Mouse (Mus musculus) CH12.LX (cell line): ENCODE data around the gene B4galt1. TPM values are rescaled to one million over a fixed set of nuclear protein-coding genes. Genes with fewer than 3 reads are reported as not detected.

ENCODE experiments used
- DNase-seq: peaks from one replicate; pipeline ENCODE4 v3.0.0-alpha.2; 2013; ENCODE audit errors: extremely low read depth
- H3K27ac ChIP-seq: 2 replicates; pipeline ENCODE4 v1.5.1; 2012; ENCODE audit warnings: low read depth, mild to moderate bottlenecking, control low read depth, moderate library complexity; ENCODE audit not compliant: insufficient read depth
- H3K27me3 ChIP-seq: replicated peaks from 2 replicates; pipeline ENCODE3; 2012; ENCODE audit warnings: inconsistent platforms
- H3K36me3 ChIP-seq, 2 experiments: replicated peaks in 1 of 2; 2 replicates each; pipeline versions ENCODE3 to v1.6.1; 2012; ENCODE audit warnings: inconsistent platforms in 1 of 2, low read length in 1 of 2, mild to moderate bottlenecking in 1 of 2, mixed read lengths in 1 of 2, moderate library complexity in 1 of 2; ENCODE audit not compliant: control insufficient read depth in 1 of 2, insufficient read depth in 1 of 2
- H3K4me1 ChIP-seq, 2 experiments: 2 replicates each; pipeline ENCODE4 v1.6.1; 2012; ENCODE audit warnings: inconsistent platforms in 1 of 2, moderate library complexity in 1 of 2; ENCODE audit not compliant: insufficient read depth in 2 of 2, control insufficient read depth in 1 of 2
- H3K4me2 ChIP-seq: 2 replicates; pipeline ENCODE4 v1.6.1; 2012; ENCODE audit warnings: low read depth, mild to moderate bottlenecking, control low read depth; ENCODE audit not compliant: poor library complexity, insufficient read depth, severe bottlenecking
- H3K4me3 ChIP-seq, 3 experiments: fragments of 150-350 bp in 1 of 3; sonication (generic) in 1 of 3; replicated peaks in 1 of 3; 2 replicates each; pipeline versions ENCODE3 to v1.5.1; 2011 to 2012; ENCODE audit warnings: low read depth in 2 of 3, low read length in 2 of 3, mild to moderate bottlenecking in 2 of 3, moderate library complexity in 2 of 3, control low read depth in 1 of 3, improper control_type of control experiment in 1 of 3, inconsistent platforms in 1 of 3, mixed read lengths in 1 of 3; ENCODE audit not compliant: poor library complexity in 1 of 3
- H3K79me2 ChIP-seq: replicated peaks from 2 replicates; pipeline ENCODE4 v1.6.1; 2012; ENCODE audit warnings: mild to moderate bottlenecking, moderate library complexity; ENCODE audit not compliant: control insufficient read depth, poor library complexity, insufficient read depth, severe bottlenecking; ENCODE audit errors: extremely low read depth
- H3K9ac ChIP-seq: 2 replicates; pipeline ENCODE4 v1.6.1; 2012; ENCODE audit warnings: low read depth, mild to moderate bottlenecking, control low read depth, moderate library complexity; ENCODE audit not compliant: insufficient read depth
- H3K9me3 ChIP-seq: replicated peaks from 2 replicates; pipeline ENCODE3; 2012; ENCODE audit warnings: low read length, inconsistent platforms, mixed read lengths
- CHD1 ChIP-seq: IDR thresholded peaks from 2 replicates; pipeline ENCODE4 v1.6.1; 2012; ENCODE audit warnings: low read depth, low read length, improper control_type of control experiment, inconsistent platforms
- ELF1 ChIP-seq: IDR thresholded peaks from 2 replicates; pipeline ENCODE4 v1.6.1; 2014; ENCODE audit warnings: low read depth, mild to moderate bottlenecking, inconsistent platforms, low read length, improper control_type of control experiment
- ETS1 ChIP-seq: conservative IDR thresholded peaks from 2 replicates; pipeline ENCODE4 v1.6.1; 2012; ENCODE audit warnings: low read depth, mild to moderate bottlenecking, inconsistent platforms, low read length, improper control_type of control experiment, moderate library complexity
- HCFC1 ChIP-seq: IDR thresholded peaks from 2 replicates; pipeline ENCODE4 v1.6.1; 2012; ENCODE audit warnings: low read depth, mild to moderate bottlenecking, inconsistent platforms, low read length, improper control_type of control experiment
- JUN ChIP-seq: IDR thresholded peaks from 2 replicates; pipeline ENCODE4 v1.6.1; 2011; ENCODE audit warnings: low read depth, mild to moderate bottlenecking, low read length, improper control_type of control experiment, moderate library complexity; ENCODE audit not compliant: insufficient read depth
- JUND ChIP-seq: conservative IDR thresholded peaks from 2 replicates; pipeline ENCODE4 v1.6.1; 2011; ENCODE audit warnings: low read depth, low read length, improper control_type of control experiment
- KAT2A ChIP-seq: IDR thresholded peaks from 2 replicates; pipeline ENCODE4 v1.6.1; 2012; ENCODE audit warnings: low read length, improper control_type of control experiment, inconsistent platforms; ENCODE audit not compliant: insufficient replicate concordance
- MAZ ChIP-seq: IDR thresholded peaks from 2 replicates; pipeline ENCODE4 v1.6.1; 2012; ENCODE audit warnings: low read depth, mild to moderate bottlenecking, inconsistent platforms, low read length, improper control_type of control experiment, moderate library complexity
- MEF2A ChIP-seq: IDR thresholded peaks from 2 replicates; pipeline ENCODE4 v1.6.1; 2014; ENCODE audit warnings: low read depth, mild to moderate bottlenecking, inconsistent platforms, low read length, improper control_type of control experiment, borderline replicate concordance
- MXI1 ChIP-seq: IDR thresholded peaks from 2 replicates; pipeline ENCODE4 v1.6.1; 2011; ENCODE audit warnings: mild to moderate bottlenecking, low read depth, low read length, improper control_type of control experiment
- PAX5 ChIP-seq: IDR thresholded peaks from 2 replicates; pipeline ENCODE4 v1.6.1; 2012; ENCODE audit warnings: low read length, inconsistent platforms, mixed read lengths
- POLR2A ChIP-seq: IDR thresholded peaks from 2 replicates; pipeline ENCODE4 v1.6.1; 2011; ENCODE audit warnings: low read depth, mild to moderate bottlenecking, improper control_type of control experiment, low read length
- POLR2AphosphoS2 ChIP-seq: IDR thresholded peaks from 2 replicates; pipeline ENCODE4 v1.6.1; 2011; ENCODE audit warnings: low read depth, low read length, improper control_type of control experiment
- RAD21 ChIP-seq: IDR thresholded peaks from 2 replicates; pipeline ENCODE4 v1.6.1; 2011; ENCODE audit warnings: low read depth, mild to moderate bottlenecking, low read length, improper control_type of control experiment, moderate library complexity
- SMC3 ChIP-seq: IDR thresholded peaks from 2 replicates; pipeline ENCODE4 v1.6.1; 2011; ENCODE audit warnings: low read depth, low read length, improper control_type of control experiment
- TBP ChIP-seq: conservative IDR thresholded peaks from 2 replicates; pipeline ENCODE4 v1.6.1; 2011; ENCODE audit warnings: low read depth, low read length, improper control_type of control experiment
- TCF12 ChIP-seq: IDR thresholded peaks from 2 replicates; pipeline ENCODE4 v1.6.1; 2014; ENCODE audit warnings: low read depth, mild to moderate bottlenecking, inconsistent platforms, low read length, improper control_type of control experiment
- USF1 ChIP-seq: IDR thresholded peaks from 2 replicates; pipeline ENCODE4 v1.6.1; 2014; ENCODE audit warnings: low read depth, mild to moderate bottlenecking, inconsistent platforms, low read length, improper control_type of control experiment
- ZC3H11A ChIP-seq: IDR thresholded peaks from 2 replicates; pipeline ENCODE4 v1.6.1; 2012; ENCODE audit warnings: low read depth, mild to moderate bottlenecking, inconsistent platforms, low read length, improper control_type of control experiment
- dilution Hi-C: fragments of 300-500 bp; cut with MboI; formaldehyde crosslinking; loops from 2 replicates; pipeline ENCODE4 v1.14.3; 2020; ENCODE audit warnings: low sequenced_read_pairs; ENCODE audit not compliant: extremely low pct_unique_long_range_greater_than_20kb, extremely low pct_ligation_motif_present
- in situ Hi-C: fragments of 300-500 bp; cut with MboI; formaldehyde crosslinking; loops from 3 replicates; pipeline ENCODE4 v1.14.3; 2019; ENCODE audit warnings: low sequenced_read_pairs, low pct_ligation_motif_present, low pct_unique_long_range_greater_than_20kb, mixed read lengths
- polyA plus RNA-seq: library from polyadenylated mRNA; unstranded; fragments of >175 nt; gene quantifications from 2 replicates; pipeline ENCODE4 v1.2.1, GENCODE M21; 2012; ENCODE audit warnings: low read depth; ENCODE audit not compliant: insufficient read length
- total RNA-seq, 2 experiments: library from RNA; depleted of rRNA; stranded (reverse); fragments of 300-350 nt in 1 of 2; fragments of >200 nt in 1 of 2; gene quantifications; 2 replicates each; pipeline ENCODE4 v1.2.3; 2012 to 2014

The B4galt1 gene
- total and polyA plus RNA-seq, 3 experiments, result 46.6 to 80.2 (median 66.6) TPM

DNA sequence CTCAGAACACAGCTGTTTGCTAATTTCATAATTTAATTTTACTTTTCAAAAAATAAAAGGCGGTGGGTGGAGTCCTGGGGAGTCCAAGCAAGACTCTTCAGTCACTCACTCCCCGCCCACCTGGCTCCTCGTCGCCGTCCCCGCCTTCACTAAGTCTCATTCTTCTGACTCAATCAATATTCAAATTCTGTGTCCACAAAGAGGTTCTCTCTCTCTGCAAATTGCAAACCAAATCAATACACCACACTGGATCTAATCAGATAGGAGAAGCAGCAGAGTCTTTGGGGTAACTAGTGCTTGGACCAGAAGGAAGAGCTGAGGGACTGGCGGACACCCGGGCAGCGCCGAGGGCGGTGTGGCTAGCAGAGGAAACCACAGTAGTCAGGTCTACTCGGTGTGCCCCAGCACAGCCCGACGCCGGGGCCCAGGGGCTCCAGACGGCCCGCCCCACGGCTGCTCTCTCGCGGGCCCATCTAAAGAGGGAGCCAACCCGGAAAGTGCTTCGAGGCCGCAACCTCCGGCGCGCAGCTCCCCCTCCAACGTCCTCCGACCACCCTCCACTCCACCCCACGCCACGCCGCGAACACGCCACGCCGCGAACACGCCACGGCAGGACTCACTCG, 96.5 kb downstream of the B4galt1 start:
- Histone ChIP-seq H3K4me2 (peak overlapping the region; percentile 79), H3K4me3 (peak overlapping the region; percentile 94 to 99 (median 98)), H3K4me1 (peaks cover 4 to 6% of the 10 kb centered on the region in 2 experiments; a peak in 1 of 4 replicates), H3K27me3 (peaks cover 20% of the 10 kb centered on the region), H3K9ac (peak overlapping the region; percentile 82), H3K79me2 (peaks cover 23% of the 10 kb centered on the region), H3K36me3 (peaks cover 24 to 35% of the 10 kb centered on the region in 2 experiments), H3K9me3 (no peaks in the 10 kb centered on the region), H3K27ac (peak overlapping the region; percentile 68)
- in situ Hi-C loops (no loop called here), dilution Hi-C loops (no loop called here)
- peak; percentile 62 for DNase-seq
- TF ChIP-seq SMC3, result no peak
- TF ChIP-seq CHD1, result no peak
- TF ChIP-seq RAD21, result no peak
- TF ChIP-seq MXI1, result no peak
- TF ChIP-seq ZC3H11A, result no peak
- no peak for TF ChIP-seq JUN
- no peak for TF ChIP-seq KAT2A
- no peak for TF ChIP-seq MEF2A
- no peak for TF ChIP-seq TBP
- no peak; the same call in 1 of the 2 replicates for TF ChIP-seq TCF12
- TF ChIP-seq JUND, result no peak
- no peak for TF ChIP-seq POLR2A
- no peak for TF ChIP-seq USF1
- no peak for TF ChIP-seq MAZ
- TF ChIP-seq ETS1, result no peak
- no peak for TF ChIP-seq PAX5
- no peak for TF ChIP-seq POLR2AphosphoS2
- no peak for TF ChIP-seq ELF1
- TF ChIP-seq HCFC1, result no peak

Other genes starting within 250 kb of the B4galt1 start
- gene Aptx, start 150.8 kb downstream of the B4galt1 start, total RNA-seq (2012; rRNA removed), result 15.1 and 17.0 TPM in 2 replicates
- gene Aptx, start 150.8 kb downstream of the B4galt1 start, total RNA-seq (2014; rRNA removed), result 15.8 and 16.6 TPM in 2 replicates
- 20.2 and 22.0 TPM in 2 replicates for gene Aptx, start 150.8 kb downstream of the B4galt1 start, polyA plus RNA-seq
- 67.9 and 127 TPM in 2 replicates for gene Dnaja1, start 131.9 kb downstream of the B4galt1 start, total RNA-seq (2012; rRNA removed)
- 117 and 170 TPM in 2 replicates for gene Dnaja1, start 131.9 kb downstream of the B4galt1 start, total RNA-seq (2014; rRNA removed)
- 412 and 485 TPM in 2 replicates for gene Dnaja1, start 131.9 kb downstream of the B4galt1 start, polyA plus RNA-seq
- 93.4 and 108 TPM in 2 replicates for gene Smu1, start 96.1 kb downstream of the B4galt1 start, total RNA-seq (2012; rRNA removed)
- gene Smu1, start 96.1 kb downstream of the B4galt1 start, total RNA-seq (2014; rRNA removed), result 182 and 183 TPM in 2 replicates
- gene Smu1, start 96.1 kb downstream of the B4galt1 start, polyA plus RNA-seq, result 111 and 118 TPM in 2 replicates
- gene Spink4, start 66.0 kb upstream of the B4galt1 start, total RNA-seq (2012; rRNA removed), result not detected in 2 replicates
- not detected in 2 replicates for gene Spink4, start 66.0 kb upstream of the B4galt1 start, total RNA-seq (2014; rRNA removed)
- gene Spink4, start 66.0 kb upstream of the B4galt1 start, polyA plus RNA-seq, result not detected in 2 replicates
- 105 and 123 TPM in 2 replicates for gene Bag1, start 94.3 kb upstream of the B4galt1 start, total RNA-seq (2012; rRNA removed)
- 149 and 190 TPM in 2 replicates for gene Bag1, start 94.3 kb upstream of the B4galt1 start, total RNA-seq (2014; rRNA removed)
- 161 and 193 TPM in 2 replicates for gene Bag1, start 94.3 kb upstream of the B4galt1 start, polyA plus RNA-seq
- gene Chmp5, start 94.4 kb upstream of the B4galt1 start, total RNA-seq (2012; rRNA removed), result 51.6 and 53.0 TPM in 2 replicates
- 86.7 and 88.1 TPM in 2 replicates for gene Chmp5, start 94.4 kb upstream of the B4galt1 start, total RNA-seq (2014; rRNA removed)
- 43.6 and 45.9 TPM in 2 replicates for gene Chmp5, start 94.4 kb upstream of the B4galt1 start, polyA plus RNA-seq
- 53.7 and 55.5 TPM in 2 replicates for gene Nfx1, start 116.9 kb upstream of the B4galt1 start, total RNA-seq (2012; rRNA removed)
- gene Nfx1, start 116.9 kb upstream of the B4galt1 start, total RNA-seq (2014; rRNA removed), result 70.5 and 75.2 TPM in 2 replicates
- 87.0 and 89.8 TPM in 2 replicates for gene Nfx1, start 116.9 kb upstream of the B4galt1 start, polyA plus RNA-seq
- gene Aqp7, start 194.1 kb upstream of the B4galt1 start, total RNA-seq (2012; rRNA removed), result not detected in 2 replicates
- not detected in 2 replicates for gene Aqp7, start 194.1 kb upstream of the B4galt1 start, total RNA-seq (2014; rRNA removed)
- gene Aqp7, start 194.1 kb upstream of the B4galt1 start, polyA plus RNA-seq, result 0.10 TPM in 1 of 2 replicates, not detected in the other
- gene Aqp3, start 244.2 kb upstream of the B4galt1 start, total RNA-seq (2012; rRNA removed), result not detected in 2 replicates
- gene Aqp3, start 244.2 kb upstream of the B4galt1 start, total RNA-seq (2014; rRNA removed), result not detected in 2 replicates
- not detected in 2 replicates for gene Aqp3, start 244.2 kb upstream of the B4galt1 start, polyA plus RNA-seq